Mouse (Mus musculus): ENCODE measurements around the gene Caln1. TPM values are rescaled to one million over a fixed set of nuclear protein-coding genes. Genes with fewer than 3 reads are reported as not detected.

Gene Caln1
- total and polyA plus RNA-seq, 3 experiments = not detected

DNA sequence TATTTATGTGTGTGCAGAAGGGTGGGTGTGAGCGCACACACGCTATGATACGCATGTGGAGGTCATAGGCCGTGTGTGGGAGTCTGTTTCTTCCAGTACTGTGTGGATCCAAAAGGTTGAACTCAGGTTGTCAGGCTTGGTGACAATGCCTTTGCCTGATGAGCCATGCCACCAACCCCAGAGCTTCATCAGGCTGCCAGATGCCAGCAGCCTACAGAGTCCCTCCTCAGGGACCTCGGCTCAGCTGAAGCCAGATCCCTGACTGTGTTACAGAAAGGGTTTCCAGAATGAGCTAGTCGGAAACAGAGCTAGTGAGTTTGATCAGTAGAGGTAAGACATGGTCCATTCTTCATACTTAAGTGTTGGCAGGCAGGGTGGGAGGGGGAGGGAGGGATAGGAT, 25.9 kb downstream of the Caln1 start:
- Histone ChIP-seq H3K36me3 (ENCODE audit: control insufficient read depth in 1 of 2, insufficient read depth in 2 of 2, low read length in 2 of 2) (no peaks in the 10 kb centered on the region), H3K27ac (ENCODE audit: control insufficient read depth, low read depth, low read length) (no peak overlapping the region), H3K79me2 (ENCODE audit: control insufficient read depth, insufficient read depth, low read length, poor library complexity) (no peaks in the 10 kb centered on the region; the same call in 1 of the 2 replicates), H3K27me3 (ENCODE audit: control insufficient read depth in 1 of 2, insufficient read depth in 2 of 2, low read length in 2 of 2) (no peaks in the 10 kb centered on the region), H3K9me3 (replicated peaks; ENCODE audit: insufficient read depth, low read length) (no peaks in the 10 kb centered on the region), H3K4me3 (ENCODE audit: control insufficient read depth in 1 of 2, insufficient read depth in 1 of 2, low read depth in 2 of 2, low read length in 2 of 2) (no peak overlapping the region), H3K9ac (ENCODE audit: control insufficient read depth, low read depth, low read length, poor library complexity, severe bottlenecking) (no peak overlapping the region), H3K4me1 (ENCODE audit: control insufficient read depth in 1 of 2, insufficient read depth in 2 of 2, low read length in 2 of 2) (no peaks in the 10 kb centered on the region)
- TF ChIP-seq MXI1 (IDR thresholded peaks at IDR 0.05; ENCODE audit: low read depth, low read length) (no peak), MYC (IDR thresholded peaks at IDR 0.05; ENCODE audit: low read depth, low read length) (no peak), RAD21 (IDR thresholded peaks at IDR 0.05; ENCODE audit: low read depth, low read length) (no peak), ETS1 (IDR thresholded peaks at IDR 0.05; ENCODE audit: low read depth, low read length) (no peak), MAFK (IDR thresholded peaks at IDR 0.05; ENCODE audit: borderline replicate concordance, low read depth, low read length) (no peak), ZC3H11A (IDR thresholded peaks at IDR 0.05; ENCODE audit: low read depth, low read length) (no peak), SIN3A (IDR thresholded peaks at IDR 0.05; ENCODE audit: low read length) (no peak), USF1 (IDR thresholded peaks at IDR 0.05; ENCODE audit: low read depth, low read length) (no peak), ELF1 (IDR thresholded peaks at IDR 0.05; ENCODE audit: low read depth, low read length) (no peak), ZNF384 (IDR thresholded peaks at IDR 0.05; ENCODE audit: low read depth, low read length) (no peak), GATA1 (IDR thresholded peaks at IDR 0.05; ENCODE audit: low read depth, low read length) (no peak), POLR2AphosphoS2 (IDR thresholded peaks at IDR 0.05; ENCODE audit: low read length) (no peak), MEF2A (IDR thresholded peaks at IDR 0.05; ENCODE audit: extremely low read depth, insufficient replicate concordance, low read depth, low read length, poor library complexity, severe bottlenecking) (no peak), JUND (IDR thresholded peaks at IDR 0.05; ENCODE audit: low read depth, low read length) (no peak), KAT2A (conservative IDR thresholded peaks at IDR 0.05; ENCODE audit: low read depth, low read length) (no peak)
- no peak for DNase-seq (ENCODE audit: low read depth, low spot score)

DNA sequence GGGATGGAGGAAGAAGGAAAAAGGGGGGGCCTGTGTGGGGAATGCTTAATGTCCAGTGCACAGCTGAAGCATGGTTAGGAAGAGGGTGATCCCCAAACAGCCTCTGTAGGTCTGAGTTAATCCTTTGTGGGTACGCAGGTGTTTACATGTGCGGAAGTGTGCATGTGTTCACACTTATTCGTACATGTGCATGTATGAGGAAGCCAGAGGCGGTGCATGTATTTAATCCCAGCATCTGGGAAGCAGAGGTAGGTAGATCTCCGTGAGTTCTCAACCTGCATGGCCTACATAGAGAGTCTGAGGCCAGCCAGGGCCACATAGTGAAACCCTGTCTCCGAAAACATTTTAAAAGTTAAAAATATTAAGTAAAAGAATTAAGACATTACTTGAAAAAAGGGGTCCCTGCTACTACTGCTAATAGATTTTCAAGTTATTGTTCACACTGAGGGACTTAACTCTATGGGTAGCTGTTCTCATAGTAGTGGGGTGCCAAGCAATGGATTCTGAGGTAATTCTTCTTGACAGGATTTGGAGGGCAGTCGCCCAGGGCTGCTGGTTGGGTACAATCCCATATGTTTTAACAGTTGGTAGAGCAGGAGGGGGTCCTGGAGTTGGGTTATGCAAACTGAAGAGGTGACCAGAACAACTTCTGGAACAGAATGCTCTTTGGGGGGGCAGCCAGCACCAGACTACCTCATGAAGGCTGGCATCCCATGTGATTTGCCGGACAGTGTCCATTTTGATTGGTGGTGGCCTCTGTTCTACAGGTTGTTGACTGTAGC, 31.1 kb downstream of the Caln1 start:
- Histone ChIP-seq H3K27me3 (ENCODE audit: control insufficient read depth in 1 of 2, insufficient read depth in 2 of 2, low read length in 2 of 2) (no peaks in the 10 kb centered on the region), H3K4me1 (ENCODE audit: control insufficient read depth in 1 of 2, insufficient read depth in 2 of 2, low read length in 2 of 2) (no peaks in the 10 kb centered on the region), H3K27ac (ENCODE audit: control insufficient read depth, low read depth, low read length) (no peak overlapping the region), H3K4me3 (ENCODE audit: control insufficient read depth in 1 of 2, insufficient read depth in 1 of 2, low read depth in 2 of 2, low read length in 2 of 2) (no peak overlapping the region), H3K9ac (ENCODE audit: control insufficient read depth, low read depth, low read length, poor library complexity, severe bottlenecking) (no peak overlapping the region), H3K9me3 (replicated peaks; ENCODE audit: insufficient read depth, low read length) (no peaks in the 10 kb centered on the region), H3K79me2 (ENCODE audit: control insufficient read depth, insufficient read depth, low read length, poor library complexity) (no peaks in the 10 kb centered on the region; the same call in 1 of the 2 replicates), H3K36me3 (ENCODE audit: control insufficient read depth in 1 of 2, insufficient read depth in 2 of 2, low read length in 2 of 2) (no peaks in the 10 kb centered on the region)
- TF ChIP-seq TCF12 (IDR thresholded peaks at IDR 0.05; ENCODE audit: low read depth, low read length) (no peak), E2F4 (IDR thresholded peaks at IDR 0.05; ENCODE audit: borderline replicate concordance, low read depth, low read length) (no peak), KAT2A (conservative IDR thresholded peaks at IDR 0.05; ENCODE audit: low read depth, low read length) (no peak), UBTF (IDR thresholded peaks at IDR 0.05; ENCODE audit: borderline replicate concordance, insufficient read depth, low read depth, low read length) (no peak), EP300 (IDR thresholded peaks at IDR 0.05; ENCODE audit: low read depth in 1 of 2, low read length in 2 of 2) (no peak), HCFC1 (IDR thresholded peaks at IDR 0.05; ENCODE audit: low read depth, low read length) (no peak), CHD2 (IDR thresholded peaks at IDR 0.05; ENCODE audit: low read length) (no peak), ZMIZ1 (IDR thresholded peaks at IDR 0.05; ENCODE audit: low read depth, low read length) (no peak), ETS1 (IDR thresholded peaks at IDR 0.05; ENCODE audit: low read depth, low read length) (no peak), SIN3A (IDR thresholded peaks at IDR 0.05; ENCODE audit: low read length) (no peak), MAZ (IDR thresholded peaks at IDR 0.05; ENCODE audit: low read depth, low read length) (no peak), NELFE (IDR thresholded peaks at IDR 0.05; ENCODE audit: low read depth, low read length) (no peak), JUND (IDR thresholded peaks at IDR 0.05; ENCODE audit: low read depth, low read length) (no peak), POLR2A (IDR thresholded peaks at IDR 0.05; ENCODE audit: control insufficient read depth in 1 of 2, insufficient read depth in 1 of 2, low read depth in 1 of 2, low read length in 2 of 2, poor library complexity in 1 of 2) (no peak), MAX (IDR thresholded peaks at IDR 0.05; ENCODE audit: low read length) (no peak), NRF1 (IDR thresholded peaks at IDR 0.05; ENCODE audit: insufficient read depth, low read depth, low read length, poor library complexity, severe bottlenecking) (no peak), MYC (IDR thresholded peaks at IDR 0.05; ENCODE audit: low read depth, low read length) (no peak), GABPA (IDR thresholded peaks at IDR 0.05; ENCODE audit: low read depth, low read length) (no peak), MAFK (IDR thresholded peaks at IDR 0.05; ENCODE audit: borderline replicate concordance, low read depth, low read length) (no peak)
- no peak for DNase-seq (ENCODE audit: low read depth, low spot score)
